Mouse (Mus musculus) layer of hippocampus, adult 8-10 months (tissue): ENCODE results near the gene Anks1. TPM values are rescaled to one million over a fixed set of nuclear protein-coding genes. Genes with fewer than 3 reads are reported as not detected.
"Not testable (repeated sequence)": the region's sequence is repeated elsewhere in the genome, so short reads cannot be mapped to it uniquely, and the experiment has no call there.

Experiments
- DNase-seq, 2 experiments: peaks; one replicate each; pipeline ENCODE4 v3.0.0; 2022; ENCODE audit warnings: low spot score in 2 of 2
- total RNA-seq, 4 experiments: library from RNA; stranded (reverse); gene quantifications; 2 replicates each; pipeline ENCODE4 v1.2.4; 2022

Gene Anks1
- total RNA-seq, 4 experiments from 2014 or later, result 40.2 to 47.4 (median 41.6) TPM

DNA sequence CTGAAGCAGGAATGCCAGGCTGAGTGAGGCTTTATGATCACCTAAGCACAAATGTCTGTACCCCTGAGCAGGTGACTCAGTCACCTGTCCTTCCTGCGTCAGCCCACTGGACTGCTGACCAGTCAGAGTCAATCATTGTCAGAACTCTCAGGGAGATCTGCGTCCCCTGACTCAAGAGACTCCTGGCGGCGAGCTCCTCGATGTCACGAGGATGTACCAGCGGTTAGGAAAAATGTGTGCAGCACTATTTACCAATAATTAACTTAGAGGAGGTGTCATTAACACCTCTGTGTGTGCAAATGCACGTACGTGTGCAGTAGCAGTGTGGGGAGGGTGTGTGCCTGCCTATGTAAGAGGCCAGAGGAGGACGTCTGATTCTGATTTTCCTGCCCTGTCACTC lies 56.2 kb downstream of the Anks1 start:
- DNase-seq, result no peak

DNA sequence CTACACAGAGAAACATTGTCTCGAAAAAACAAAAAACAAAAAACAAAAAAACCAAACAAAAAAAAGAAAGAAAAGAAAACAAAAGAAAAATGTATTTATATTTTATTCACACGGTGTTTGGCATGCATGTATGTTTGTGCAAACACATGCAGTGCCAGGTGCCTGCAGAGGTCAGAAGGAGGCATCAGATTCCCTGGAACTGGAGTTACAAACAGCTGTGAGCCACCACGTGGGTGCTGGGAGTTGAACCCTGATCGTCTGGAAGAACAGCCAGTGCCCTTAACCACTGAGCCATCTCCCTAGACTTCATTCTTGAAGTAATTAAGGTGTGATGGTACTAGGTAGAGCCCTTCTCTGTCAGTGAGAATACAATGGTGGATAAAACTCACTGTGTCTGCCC lies 57.0 kb downstream of the Anks1 start:
- no peak for DNase-seq

DNA sequence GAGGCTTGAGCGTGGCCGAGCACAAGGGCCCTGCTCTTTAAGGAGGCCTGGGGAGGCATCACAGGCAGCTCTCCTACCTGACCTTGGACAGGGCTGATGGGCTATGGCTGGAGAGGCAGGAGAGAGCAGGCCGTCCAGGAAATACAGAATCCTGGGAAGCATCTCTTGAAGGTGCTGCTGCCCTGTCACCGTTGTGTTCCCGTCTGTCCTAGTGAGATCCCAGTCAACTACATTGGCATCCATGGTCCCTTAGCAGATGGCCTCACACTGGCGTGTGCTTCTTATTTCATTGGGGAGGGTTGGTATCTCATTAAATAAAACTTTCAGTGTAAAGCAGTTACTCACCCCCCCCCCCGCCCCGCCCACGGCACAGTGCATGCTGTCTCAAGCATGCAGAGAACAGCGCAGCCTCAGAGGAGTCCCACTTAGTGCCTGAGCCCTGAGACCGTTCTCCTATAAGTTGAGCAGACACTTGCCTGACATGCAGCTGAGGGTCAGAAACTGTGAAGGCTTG lies 57.5 kb downstream of the Anks1 start:
- no peak for DNase-seq

DNA sequence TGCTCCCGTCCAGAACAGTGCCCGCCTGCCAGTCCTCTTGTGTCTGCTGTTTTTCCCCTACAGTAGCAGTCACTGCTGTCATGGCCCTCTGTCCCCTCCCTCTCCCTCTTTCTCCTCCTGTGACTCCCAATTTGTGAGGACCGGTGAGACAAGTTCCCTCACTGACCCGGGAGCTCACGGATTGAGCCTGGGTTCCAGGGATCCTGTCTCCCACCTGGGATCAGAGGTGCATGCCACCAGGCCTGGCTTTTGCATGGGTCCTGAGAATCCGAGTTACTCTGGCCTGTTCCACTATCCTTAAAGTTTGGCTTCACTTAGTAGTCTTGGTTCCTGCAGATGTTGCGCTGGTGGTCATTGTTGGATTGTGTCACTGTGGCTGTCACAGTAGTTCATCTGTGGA lies 58.4 kb downstream of the Anks1 start:
- DNase-seq, result no peak

DNA sequence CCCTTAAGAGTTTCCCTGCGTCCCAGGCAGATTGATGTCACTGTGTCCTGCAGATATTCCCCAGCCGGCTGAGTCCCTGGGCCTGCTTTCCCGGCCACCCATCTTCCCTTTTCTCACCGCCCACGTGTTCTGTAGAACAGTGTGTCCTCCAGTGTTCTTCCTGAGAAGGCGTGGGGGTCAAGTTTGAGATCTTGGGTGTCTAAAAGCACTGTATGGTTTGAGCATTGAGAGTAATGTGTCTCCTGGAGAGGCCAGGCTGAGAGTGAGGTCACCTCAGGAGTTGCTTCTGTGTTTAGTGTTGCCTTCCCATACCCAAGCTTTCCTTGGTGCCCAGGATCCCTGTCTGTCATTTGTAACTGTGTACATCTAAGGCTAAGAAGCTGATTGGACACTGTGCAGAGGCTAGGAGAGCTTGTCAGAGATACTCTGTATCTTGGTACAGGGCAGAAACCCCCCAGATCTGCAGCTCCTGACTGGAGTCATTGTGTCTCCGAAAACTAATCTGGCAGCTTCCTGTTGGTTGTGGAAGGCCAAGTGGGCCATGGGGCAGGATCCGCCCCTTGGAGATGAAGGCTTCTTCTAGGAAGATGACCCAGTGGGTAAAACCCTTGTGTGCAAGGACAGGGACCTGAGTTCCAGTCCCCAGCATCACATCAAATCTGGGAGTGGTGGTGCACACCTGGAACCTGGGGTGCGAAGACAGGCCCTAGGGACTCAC lies 59.1 kb downstream of the Anks1 start:
- DNase-seq, result no peak

DNA sequence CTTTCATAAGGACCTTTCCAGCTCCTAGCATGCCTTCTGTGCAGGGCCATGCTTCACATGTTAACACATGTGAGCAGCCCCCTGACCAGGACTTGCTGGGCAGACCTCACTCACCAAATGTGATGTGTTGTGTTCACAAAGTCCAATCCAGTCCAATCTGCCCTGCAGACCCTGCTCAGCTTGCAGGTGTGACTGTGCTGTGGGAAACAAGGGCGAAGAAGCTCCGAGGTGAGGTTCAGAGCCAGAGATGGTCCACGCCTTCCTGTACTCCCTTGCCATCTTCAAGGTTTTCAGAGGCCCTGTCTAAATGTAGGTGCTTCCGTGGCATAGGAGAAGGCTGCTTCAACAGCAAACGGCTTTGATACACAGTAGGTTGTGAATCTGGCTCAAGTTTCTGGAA lies 59.8 kb downstream of the Anks1 start:
- DNase-seq, result no peak

DNA sequence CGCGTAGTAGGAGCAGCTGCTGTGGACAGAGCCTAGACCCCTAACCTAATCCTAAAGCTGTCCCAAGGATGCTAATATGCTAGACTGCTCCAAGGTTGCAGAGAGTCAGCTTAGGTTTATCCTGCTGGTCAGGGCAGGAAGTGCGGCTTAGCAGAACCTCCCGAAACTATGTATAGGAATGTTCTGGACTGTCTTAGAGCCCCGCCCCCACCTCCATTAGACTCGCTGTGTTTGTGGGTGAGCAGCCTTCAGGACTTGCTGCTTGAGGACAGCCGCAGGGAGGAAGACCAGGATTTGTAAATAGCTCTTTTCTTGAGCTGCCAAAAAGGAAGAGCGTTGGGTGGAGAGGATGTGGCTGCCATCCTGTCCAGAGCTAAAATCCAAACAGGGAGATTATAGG lies 60.3 kb downstream of the Anks1 start:
- DNase-seq, result no peak

DNA sequence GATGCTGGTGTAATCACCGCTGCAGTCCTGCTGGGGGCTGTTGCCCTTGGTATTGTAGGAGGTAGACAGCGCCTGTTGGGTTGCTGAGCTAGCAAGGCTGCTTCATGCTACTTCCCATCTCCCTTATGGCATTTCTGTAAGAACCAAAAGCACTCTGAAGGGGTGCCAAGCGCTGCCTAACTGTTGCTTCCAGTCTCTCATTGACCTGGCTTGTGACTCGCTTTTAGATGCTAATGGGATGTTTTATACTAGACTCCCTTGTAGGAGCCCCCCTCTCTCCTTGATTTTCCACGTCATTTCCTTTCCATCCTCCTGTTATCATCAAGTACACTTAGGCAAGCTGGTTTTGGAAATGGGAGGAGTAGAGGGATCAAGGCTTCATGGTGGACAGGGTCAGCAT lies 60.8 kb downstream of the Anks1 start:
- DNase-seq, result no peak

DNA sequence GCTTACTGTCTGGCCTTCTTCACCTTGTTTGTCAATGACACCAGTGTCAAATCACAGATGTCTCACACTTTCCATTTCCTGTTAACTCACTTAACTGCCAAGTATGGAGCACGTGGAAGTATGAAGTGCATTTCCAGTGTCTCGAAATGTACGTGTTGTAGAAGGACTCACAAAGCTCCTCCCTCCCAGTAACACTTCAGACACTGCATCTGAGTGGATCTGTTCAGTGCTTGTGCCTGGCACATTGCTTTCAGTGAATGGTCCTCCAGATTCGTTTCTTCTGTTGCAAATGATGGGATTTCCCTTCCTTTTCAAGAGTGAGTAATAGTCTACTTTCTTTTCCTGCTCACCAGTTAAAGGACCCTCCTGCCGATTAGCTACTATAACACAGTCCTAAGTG lies 61.2 kb downstream of the Anks1 start:
- DNase-seq, result no peak

DNA sequence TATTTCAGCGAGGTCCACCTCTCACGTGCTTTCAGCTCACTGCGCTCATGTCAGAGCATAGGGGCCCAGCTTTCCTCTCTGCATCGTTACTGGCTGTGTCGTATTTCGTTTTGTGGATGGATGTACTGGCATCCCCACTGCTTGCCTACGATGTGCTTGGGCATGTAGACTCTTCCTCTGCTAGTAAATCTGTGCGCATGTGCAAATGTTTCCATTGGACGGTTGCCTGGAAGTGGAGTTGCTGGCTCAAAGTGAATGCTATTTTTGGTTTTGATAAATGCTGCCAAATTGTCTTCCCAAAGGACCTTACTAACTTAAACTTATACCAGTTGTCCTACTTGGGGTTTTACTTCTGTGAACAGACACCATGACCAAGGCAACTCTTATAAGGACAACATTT lies 62.4 kb downstream of the Anks1 start:
- peak; percentile 44 to 70 for DNase-seq

DNA sequence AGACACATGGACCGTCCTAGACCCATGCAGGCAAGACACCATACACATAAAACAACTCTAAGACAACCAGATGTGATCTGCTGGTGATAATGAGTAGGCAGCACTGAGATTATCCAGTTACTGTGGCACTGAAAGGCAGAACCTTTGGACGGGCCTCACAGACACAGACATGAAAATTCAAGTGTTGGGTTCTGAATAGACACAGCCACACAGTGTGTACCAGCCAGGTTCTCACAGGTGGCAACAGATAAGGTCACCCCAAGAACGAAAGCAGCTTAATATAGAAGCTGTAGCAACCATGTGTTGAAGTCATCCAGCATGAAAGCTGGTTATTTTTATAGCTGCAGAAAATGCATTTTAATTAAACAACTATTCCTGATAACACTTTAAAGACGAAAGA lies 64.2 kb downstream of the Anks1 start:
- DNase-seq, result no peak

DNA sequence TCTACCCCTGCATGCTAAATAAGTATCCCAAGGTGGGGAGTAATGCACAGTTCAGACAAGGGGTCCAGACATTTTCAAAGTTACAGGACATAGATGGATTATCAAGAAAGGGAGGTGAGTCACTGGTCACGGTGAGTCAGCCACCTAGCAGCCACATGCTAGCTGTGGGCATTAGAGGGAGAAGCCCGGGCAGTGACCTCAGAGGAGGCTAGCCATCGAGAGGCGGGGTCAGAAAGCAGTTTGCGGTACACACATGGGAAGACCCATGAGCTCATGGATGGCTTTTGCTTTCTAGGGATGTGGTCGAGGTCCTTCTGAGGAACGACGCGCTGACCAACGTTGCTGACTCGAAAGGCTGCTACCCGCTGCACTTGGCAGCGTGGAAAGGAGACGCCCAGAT lies 67.2 kb downstream of the Anks1 start:
- no peak for DNase-seq

DNA sequence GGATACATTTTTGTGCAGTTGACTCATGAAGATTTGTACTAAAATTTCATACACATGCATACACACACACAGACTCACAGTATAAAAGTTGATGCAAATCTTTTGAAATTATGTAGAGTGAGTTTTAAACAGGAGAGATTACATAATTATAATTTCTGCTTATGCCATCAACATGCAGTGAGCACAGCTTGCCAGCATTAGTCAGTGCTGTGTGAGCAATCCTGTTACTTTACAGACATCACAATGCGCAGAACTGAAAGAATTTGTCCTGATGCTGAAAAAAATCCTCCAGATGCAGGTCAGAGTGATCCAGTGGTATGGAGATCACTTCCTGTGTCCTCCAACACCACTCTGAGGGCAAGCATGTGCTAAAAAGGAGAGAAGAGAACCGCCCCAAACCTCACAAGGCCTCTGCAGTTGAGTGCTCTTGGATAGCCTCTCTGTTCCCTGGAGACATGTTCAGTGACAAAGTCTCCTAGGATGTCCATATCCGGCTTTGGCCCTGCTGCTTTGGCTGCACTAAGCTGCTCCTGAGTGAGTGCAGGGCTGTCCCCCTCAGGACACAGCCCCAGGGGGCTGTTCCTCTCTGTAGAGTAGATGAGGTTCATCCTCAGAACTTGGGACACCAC lies 68.0 kb downstream of the Anks1 start:
- no peak for DNase-seq

DNA sequence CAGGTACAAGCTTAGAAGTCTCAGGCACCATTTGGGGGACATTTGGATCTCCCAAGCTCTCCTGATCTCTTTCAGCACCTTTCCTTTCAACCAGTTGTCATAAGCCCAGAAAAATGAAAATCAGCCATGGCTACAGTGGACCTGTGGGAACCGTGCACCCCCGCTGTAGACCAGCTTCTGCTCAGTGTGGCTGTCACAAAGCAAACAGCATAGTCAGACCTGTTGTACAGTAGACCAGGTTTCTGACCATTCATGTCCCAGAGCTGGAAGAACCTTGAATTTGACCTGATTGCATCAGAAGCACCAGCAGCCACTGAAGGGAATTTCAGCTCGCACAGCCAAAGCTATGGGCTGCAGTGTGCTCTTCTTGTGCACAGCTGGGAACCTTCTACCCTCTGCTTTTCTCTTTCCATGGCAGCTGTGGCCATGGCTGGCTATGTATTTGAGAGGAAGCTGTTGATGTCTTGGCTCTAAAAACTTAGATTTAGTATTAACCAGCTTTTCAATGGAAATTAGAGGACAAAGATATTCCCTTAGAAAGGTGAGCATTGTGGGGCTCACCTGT lies 71.4 kb downstream of the Anks1 start:
- no peak for DNase-seq

DNA sequence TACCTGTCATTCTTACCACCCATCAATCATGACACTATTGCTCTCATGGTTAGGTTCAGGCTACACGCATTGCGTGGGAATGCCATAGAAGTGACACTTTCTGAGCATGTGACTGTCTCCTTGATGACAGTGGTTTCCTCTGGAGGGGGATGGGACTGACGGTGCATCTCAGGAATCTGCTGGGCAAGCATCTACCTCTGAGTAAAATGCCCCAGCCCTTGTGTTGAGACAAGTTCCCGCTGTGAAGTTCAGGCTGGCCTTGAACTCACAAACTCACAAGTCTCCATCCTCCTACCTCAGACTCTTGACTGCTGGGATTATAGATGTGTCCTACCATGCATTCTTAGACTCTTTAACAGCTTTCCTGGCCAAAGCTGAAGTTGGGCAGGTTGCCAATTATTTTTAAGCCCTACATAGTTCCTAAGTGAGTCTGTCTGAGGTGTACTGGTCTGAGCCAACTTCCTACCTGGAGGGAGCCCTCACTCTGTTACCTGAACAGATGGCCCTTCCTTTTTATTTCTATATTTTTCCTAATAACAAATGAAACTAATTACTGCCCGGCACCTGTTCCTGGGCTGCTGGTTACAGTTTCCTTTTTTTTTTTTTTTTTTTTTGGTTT lies 72.5 kb downstream of the Anks1 start:
- no peak for DNase-seq

DNA sequence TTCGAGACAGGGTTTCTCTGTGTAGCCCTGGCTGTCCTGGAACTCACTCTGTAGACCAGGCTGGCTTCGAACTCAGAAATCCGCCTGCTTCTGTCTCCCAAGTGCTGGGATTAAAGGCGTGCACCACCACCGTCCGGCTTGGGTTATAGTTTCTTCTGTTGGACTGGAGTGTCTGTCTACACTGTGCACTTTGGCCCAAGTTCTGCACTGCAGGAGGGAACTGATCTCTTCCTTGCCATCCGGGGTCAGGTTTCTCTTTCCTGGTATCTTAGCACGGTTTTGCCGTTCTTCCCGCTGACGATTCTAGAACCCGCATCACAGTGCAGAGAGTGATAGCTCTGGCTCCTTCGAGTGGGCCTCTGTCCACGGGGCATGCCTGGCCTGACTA lies 73.0 kb downstream of the Anks1 start:
- DNase-seq, result not testable (repeated sequence)

DNA sequence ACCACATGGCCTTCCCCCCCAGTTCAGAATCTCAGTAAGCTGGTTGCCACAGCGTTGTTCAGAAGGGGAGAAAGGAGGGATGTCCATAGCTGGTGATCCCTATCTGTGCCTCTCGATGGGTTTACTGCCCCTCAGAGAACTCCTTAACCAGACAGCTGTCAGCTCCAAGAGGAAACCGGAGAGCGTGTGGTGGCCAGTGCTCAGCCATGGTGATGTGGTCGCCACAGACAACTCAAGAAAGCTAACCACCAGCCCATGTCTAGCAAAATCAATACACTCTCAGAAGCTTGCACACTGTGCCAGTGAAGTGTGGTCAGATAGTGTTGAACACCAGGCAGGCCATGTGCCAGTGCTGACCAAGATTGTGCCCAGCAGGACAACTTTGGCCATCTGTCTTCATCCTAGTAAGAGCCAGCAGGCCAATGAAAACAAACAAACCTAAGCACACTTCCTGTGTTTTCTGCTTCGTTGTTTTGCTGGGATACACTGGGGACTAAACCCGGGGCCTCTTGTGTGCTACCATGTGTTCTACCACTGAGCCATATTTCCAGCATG lies 73.7 kb downstream of the Anks1 start:
- DNase-seq, result no peak

DNA sequence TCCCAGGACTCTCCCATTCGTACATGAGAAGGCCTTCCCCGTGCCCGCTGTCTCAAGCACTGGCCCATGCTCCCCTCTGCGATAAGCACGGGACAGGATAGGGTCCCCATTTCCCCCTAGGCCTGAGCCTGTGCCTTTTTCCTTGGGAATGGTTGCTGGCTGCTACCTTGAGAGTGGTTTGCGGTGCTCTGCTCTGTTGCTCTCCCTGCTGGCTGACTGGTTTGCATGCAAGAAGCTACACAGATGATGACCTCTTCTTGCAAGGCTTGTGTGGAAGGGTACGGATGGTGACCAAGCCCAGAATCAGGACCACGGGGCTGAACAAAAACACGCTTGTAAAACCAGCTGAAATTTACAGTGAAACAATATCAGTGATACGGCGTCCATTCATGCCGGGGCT lies 75.3 kb downstream of the Anks1 start:
- no peak for DNase-seq

DNA sequence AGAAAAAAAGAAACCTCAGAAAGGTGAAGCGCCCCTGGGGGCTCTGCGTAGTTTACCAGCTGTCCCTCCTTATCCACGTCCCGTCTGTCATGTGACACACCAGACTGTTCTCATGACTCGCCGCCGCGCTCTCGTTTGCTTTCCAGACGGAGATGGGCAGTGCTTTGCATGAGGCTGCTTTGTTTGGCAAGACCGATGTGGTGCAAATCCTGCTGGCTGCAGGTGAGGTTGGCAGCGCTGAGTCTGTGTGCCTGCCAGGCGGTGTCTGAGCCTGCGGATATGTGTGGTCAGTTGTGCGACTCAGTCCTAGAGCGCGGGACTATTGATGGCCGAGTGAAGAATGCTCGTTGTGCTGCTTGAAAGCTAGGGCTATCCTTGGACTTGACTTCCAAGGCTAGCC lies 77.0 kb downstream of the Anks1 start:
- no peak for DNase-seq

DNA sequence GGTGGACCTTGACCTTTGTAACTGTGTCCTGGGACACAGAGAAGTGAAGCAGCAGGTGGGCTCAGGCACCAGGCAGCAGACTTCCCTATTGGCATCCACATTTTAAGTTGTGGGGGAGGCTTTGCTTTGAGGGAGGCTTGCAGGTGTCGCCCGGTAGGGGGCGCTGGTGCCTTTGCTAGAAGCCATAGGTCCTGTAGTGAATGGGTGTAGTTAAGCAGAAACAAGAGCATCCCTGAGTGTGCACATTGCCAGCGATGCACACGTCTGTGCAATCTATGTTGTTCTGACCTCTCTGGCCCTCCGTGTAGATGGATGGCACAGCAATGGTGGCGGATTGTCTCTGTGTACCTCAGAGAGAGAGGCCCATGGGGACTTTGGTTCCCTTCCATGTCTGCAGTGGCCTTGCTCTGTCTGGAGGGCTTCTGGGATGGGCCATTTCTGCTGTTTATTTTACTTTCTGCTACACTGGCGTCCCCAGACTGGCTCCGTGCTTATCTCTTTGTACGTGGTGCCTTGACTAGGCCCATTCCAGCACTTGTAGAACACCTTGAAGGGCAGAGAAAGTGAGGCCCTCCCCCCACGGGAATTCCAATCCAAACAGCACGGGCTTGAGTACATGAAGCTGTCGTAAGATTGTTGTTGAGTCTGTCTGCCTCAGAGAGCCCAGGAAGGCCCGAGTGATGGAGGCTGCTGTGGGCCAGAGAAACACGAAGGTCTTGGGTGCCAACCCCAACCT lies 80.9 kb downstream of the Anks1 start:
- DNase-seq, result peak; percentile 76 to 86
